Mouse (Mus musculus) ES-E14 (cell line): ENCODE results near the gene Gna15. TPM values are rescaled to one million over a fixed set of nuclear protein-coding genes. Genes with fewer than 3 reads are reported as not detected.

ENCODE experiments used
- DNase-seq: peaks from one replicate; pipeline ENCODE4 v3.0.0-alpha.2; 2013; ENCODE audit warnings: low read depth, low spot score
- H3K27ac ChIP-seq: 2 replicates; pipeline ENCODE4 v1.5.1; 2012; ENCODE audit warnings: low read depth, mild to moderate bottlenecking, low read length, moderate library complexity, mixed read lengths; ENCODE audit not compliant: poor library complexity, insufficient read depth, severe bottlenecking
- H3K36me3 ChIP-seq: 2 replicates; pipeline ENCODE4 v1.6.1; 2012; ENCODE audit warnings: mild to moderate bottlenecking, low read length, moderate library complexity, mixed read lengths; ENCODE audit not compliant: control insufficient read depth, poor library complexity, insufficient read depth, severe bottlenecking
- H3K4me1 ChIP-seq, 2 experiments: fragments of 150-350 bp in 1 of 2; sonication (generic) in 1 of 2; 2 replicates each; pipeline ENCODE4 v1.6.1; 2012; ENCODE audit warnings: low read length in 2 of 2, mild to moderate bottlenecking in 1 of 2, mixed read lengths in 1 of 2; ENCODE audit not compliant: control insufficient read depth in 2 of 2, insufficient read depth in 2 of 2, poor library complexity in 1 of 2
- H3K4me3 ChIP-seq, 2 experiments: fragments of 150-350 bp in 1 of 2; sonication (generic) in 1 of 2; 2 replicates each; pipeline ENCODE4 v1.5.1; 2012; ENCODE audit warnings: low read length in 2 of 2, low read depth in 1 of 2, mild to moderate bottlenecking in 1 of 2, mixed read lengths in 1 of 2; ENCODE audit not compliant: insufficient read depth in 1 of 2, poor library complexity in 1 of 2, severe bottlenecking in 1 of 2
- H3K9ac ChIP-seq: 2 replicates; pipeline ENCODE4 v1.6.1; 2012; ENCODE audit warnings: low read depth, mild to moderate bottlenecking, low read length, mixed read lengths; ENCODE audit not compliant: poor library complexity, insufficient read depth, severe bottlenecking
- H3K9me3 ChIP-seq: fragments of 150-350 bp; sonication (generic); 2 replicates; pipeline ENCODE4 v1.6.1; 2012; ENCODE audit warnings: low read depth, mild to moderate bottlenecking, low read length; ENCODE audit not compliant: control insufficient read depth, insufficient read depth
- CHD2 ChIP-seq: IDR thresholded peaks from 2 replicates; pipeline ENCODE4 v1.6.1; 2014; ENCODE audit warnings: mild to moderate bottlenecking, low read depth, low read length, inconsistent platforms
- HCFC1 ChIP-seq: IDR thresholded peaks from 2 replicates; pipeline ENCODE4 v1.6.1; 2012; ENCODE audit warnings: low read length, inconsistent platforms, borderline replicate concordance; ENCODE audit not compliant: insufficient read depth
- MAFK ChIP-seq: IDR thresholded peaks from 2 replicates; pipeline ENCODE4 v1.6.1; 2014; ENCODE audit warnings: mild to moderate bottlenecking, low read depth, low read length, inconsistent platforms; ENCODE audit not compliant: insufficient read depth
- ZC3H11A ChIP-seq: IDR thresholded peaks from 2 replicates; pipeline ENCODE4 v1.6.1; 2012; ENCODE audit warnings: low read depth, mild to moderate bottlenecking, inconsistent platforms, low read length, borderline replicate concordance
- ZNF384 ChIP-seq: IDR thresholded peaks from 2 replicates; pipeline ENCODE4 v1.6.1; 2012; ENCODE audit warnings: low read depth, low read length, inconsistent platforms
- in situ Hi-C, 2 experiments: fragments of 600-800 bp; cut with MboI; formaldehyde crosslinking; loops; one replicate each; pipeline ENCODE4 v1.15.1; 2025; ENCODE audit warnings: low sequenced_read_pairs in 2 of 2, inconsistent platforms in 1 of 2; ENCODE audit not compliant: unreplicated experiment in 2 of 2
- total RNA-seq: library from RNA; depleted of rRNA; stranded (reverse); fragments of 300-350 nt; gene quantifications from 2 replicates; pipeline ENCODE4 v1.2.3, GENCODE M21; 2012

The Gna15 gene
- total RNA-seq, 1 experiment, result 11.8 TPM

GRCm38 (mm10) chr10:81562411-81562810 lies 38.4 kb upstream of the Gna15 start:
- H3K4me3 ChIP-seq, result no peak overlapping the region
- TF ChIP-seq CHD2, result no peak
- no peak for TF ChIP-seq ZNF384
- no peak for TF ChIP-seq ZC3H11A
- TF ChIP-seq HCFC1, result no peak
- no peak for TF ChIP-seq MAFK
- peaks cover 8 to 37% of the 10 kb centered on the region in 2 experiments; a peak in 3 of 4 replicates for H3K4me1 ChIP-seq
- H3K27ac ChIP-seq, result no peak overlapping the region
- no peak overlapping the region for H3K9ac ChIP-seq
- DNase-seq, result no peak
- in situ Hi-C loops, result no loop called here
- peaks cover 6% of the 10 kb centered on the region for H3K36me3 ChIP-seq
- no peaks in the 10 kb centered on the region for H3K9me3 ChIP-seq

- H3K36me3 ChIP-seq, result peaks cover 6% of the 10 kb centered on the region
- peak overlapping the region; percentile 42; the same call in 1 of the 2 replicates for H3K27ac ChIP-seq
- peaks cover 8 to 37% of the 10 kb centered on the region in 2 experiments; a peak in 3 of 4 replicates for H3K4me1 ChIP-seq
- in situ Hi-C loops, result no loop called here
- no peak for DNase-seq
- H3K4me3 ChIP-seq, result peak overlapping the region; percentile 84 to 85
- peak overlapping the region; percentile 81 for H3K9ac ChIP-seq
- no peaks in the 10 kb centered on the region for H3K9me3 ChIP-seq
- no peak for TF ChIP-seq ZNF384
- no peak for TF ChIP-seq MAFK
- TF ChIP-seq HCFC1, result no peak
- TF ChIP-seq ZC3H11A, result no peak
- no peak for TF ChIP-seq CHD2
Observed at GRCm38 (mm10) chr10:81560719-81561459, 36.9 kb upstream of the Gna15 start.

- H3K27ac ChIP-seq, result peak overlapping the region; percentile 26; the same call in 1 of the 2 replicates
- no peaks in the 10 kb centered on the region for H3K36me3 ChIP-seq
- in situ Hi-C loops, result no loop called here
- no peak for TF ChIP-seq CHD2
- TF ChIP-seq ZC3H11A, result no peak
- no peak for TF ChIP-seq MAFK
- H3K4me3 ChIP-seq, result peak overlapping the region; percentile 84 to 85
- H3K4me1 ChIP-seq, result peaks cover 8 to 31% of the 10 kb centered on the region in 2 experiments; a peak in 3 of 4 replicates
- peak overlapping the region; percentile 81 for H3K9ac ChIP-seq
- DNase-seq, result no peak
- no peaks in the 10 kb centered on the region for H3K9me3 ChIP-seq
Observed at GRCm38 (mm10) chr10:81559627-81560539, 35.9 kb upstream of the Gna15 start.

GRCm38 (mm10) chr10:81559163-81559626 lies 35.2 kb upstream of the Gna15 start, which contains the start of gene Aes:
Gene Aes (plus strand): TSS chr10:81559488.
- in situ Hi-C loops, result no loop called here
- TF ChIP-seq ZNF384 (no peak), HCFC1 (no peak), CHD2 (no peak), ZC3H11A (no peak), MAFK (no peak)
- Histone ChIP-seq H3K4me3 (peak within 1 kb of the TSS; percentile 84 to 85), H3K27ac (peak within 1 kb of the TSS; percentile 42; the same call in 1 of the 2 replicates), H3K4me1 (peaks cover 10 to 28% of the 10 kb centered on the region in 2 experiments; a peak in 3 of 4 replicates), H3K9me3 (no peaks in the 10 kb centered on the region), H3K36me3 (no peaks in the 10 kb centered on the region), H3K9ac (peak within 1 kb of the TSS; percentile 81)
- no peak for DNase-seq
